Mouse (Mus musculus) right cerebral cortex, postnatal 14 days (tissue): Measurements from ENCODE around the gene Usp26.

Source experiments
- DNase-seq: peaks from one replicate; pipeline ENCODE4 v3.0.0; 2022

The Usp26 gene

GRCm38 (mm10) chrX:51801133-51801532, at the start of gene Usp26:
Gene Usp26, minus strand, starts transcription at chrX:51801233.
- no peak for DNase-seq

- DNase-seq, result no peak
These were observed 13.6 kb upstream of the Usp26 start for GRCm38 (mm10) chrX:51814466-51815247.

GRCm38 (mm10) chrX:51767457-51767856, 33.6 kb downstream of the Usp26 start:
- DNase-seq, result no peak

GRCm38 (mm10) chrX:51736450-51736849, 64.6 kb downstream of the Usp26 start:
- DNase-seq, result peak; percentile 64

GRCm38 (mm10) chrX:51714086-51714745, 86.8 kb downstream of the Usp26 start:
- DNase-seq, result no peak

- no peak for DNase-seq
These were observed 88.0 kb downstream of the Usp26 start for GRCm38 (mm10) chrX:51712996-51713395.
